Comparison of ENCODE assay signal across 17 mouse cellular contexts in the genomic region with DNA sequence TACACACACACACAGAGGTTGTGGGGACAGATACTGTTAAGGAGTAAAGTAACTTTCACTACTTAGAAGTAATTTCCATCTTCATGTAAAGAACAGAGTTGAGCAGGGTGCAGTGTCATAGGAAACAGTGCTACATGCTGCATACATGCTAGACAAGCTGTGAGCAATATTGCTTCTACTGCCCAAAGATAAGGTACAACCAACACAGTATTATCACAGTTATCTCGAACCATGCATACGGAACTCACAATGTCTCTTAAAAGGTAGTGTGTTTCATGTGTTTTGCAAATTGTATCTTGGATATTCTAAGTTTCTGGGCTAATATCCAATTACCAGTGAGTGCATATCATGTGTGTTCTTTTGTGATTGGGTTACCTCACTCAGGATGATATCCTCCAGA.
"Had no signal": no experiment of that assay in that cellular context is flagged by ENCODE, and none has a peak within 500 bp of the region (broad histone marks: within the 10 kb centered on the region; RNA-seq: fewer than 3 reads in every experiment).

No protein-coding gene starts in this region.

- H3K36me3 ChIP-seq: midbrain, embryonic 15.5 days had no signal

- H3K27ac ChIP-seq: lung, embryonic 15.5 days; macrophage; midbrain, embryonic 13.5 days; midbrain, embryonic 15.5 days; neural tube, embryonic 12.5 days had no signal

- H3K4me1 ChIP-seq: lung, embryonic 15.5 days; midbrain, embryonic 13.5 days; midbrain, embryonic 15.5 days; neural tube, embryonic 12.5 days had no signal

- H3K4me3 ChIP-seq: lung, embryonic 15.5 days; midbrain, embryonic 13.5 days; midbrain, embryonic 15.5 days; neural tube, embryonic 12.5 days had no signal

- H3K9me3 ChIP-seq: lung, embryonic 15.5 days; midbrain, embryonic 13.5 days; midbrain, embryonic 15.5 days; neural tube, embryonic 12.5 days had no signal

- DNase-seq: lung, adult 2 months; lung, postnatal 14 days; lung, postnatal 36 days; right cerebral cortex, adult 18-20 months; right cerebral cortex, postnatal 25 days; right cerebral cortex, postnatal 4 days; spleen, adult 18-20 months; thymus, adult 18-20 months; thymus, postnatal 14 days; thymus, postnatal 36 days had no signal

- ATAC-seq: lung, postnatal 0 days; midbrain, embryonic 13.5 days; midbrain, embryonic 15.5 days had no signal

- H3K9ac ChIP-seq: lung, embryonic 15.5 days; midbrain, embryonic 13.5 days; midbrain, embryonic 15.5 days; neural tube, embryonic 12.5 days had no signal

- H3K27me3 ChIP-seq: lung, embryonic 15.5 days; midbrain, embryonic 13.5 days; midbrain, embryonic 15.5 days; neural tube, embryonic 12.5 days had no signal

- H3K4me2 ChIP-seq: lung, embryonic 15.5 days; midbrain, embryonic 11.5 days; midbrain, embryonic 13.5 days; midbrain, embryonic 15.5 days; neural tube, embryonic 12.5 days had no signal
